Mouse (Mus musculus): ENCODE results near the gene Slc2a3. TPM values are rescaled to one million over a fixed set of nuclear protein-coding genes. Genes with fewer than 3 reads are reported as not detected.
A peak's percentile ranks its signal among the peaks of the same experiment; 100 is the strongest.
"Not testable (repeated sequence)": the region's sequence is repeated elsewhere in the genome, so short reads cannot be mapped to it uniquely, and the experiment has no call there.

The Slc2a3 gene
- polyA plus RNA-seq, 1 experiment from 2014 or later = 0.19 TPM

- POLR2A ChIA-PET = no interaction called here
- no peak for DNase-seq (ENCODE audit: low read depth, low spot score)
- CTCF ChIA-PET = no interaction called here
- in situ Hi-C loops (cut with MboI; ENCODE audit: low pct_unique_long_range_greater_than_20kb) = no loop called here
- no peaks in the 10 kb centered on the region for H3K27me3 ChIP-seq
- no peak for ATAC-seq
- TF ChIP-seq CTCF (IDR thresholded peaks at IDR 0.05) = no peak
Observed at GRCm38 (mm10) chr6:122707036-122707800, 94.2 kb downstream of the Slc2a3 start, which contains the start of gene Nanog. Gene Nanog (plus strand): TSS chr6:122707489.

- TF ChIP-seq CTCF (IDR thresholded peaks at IDR 0.05) = no peak
- no peaks in the 10 kb centered on the region for H3K27me3 ChIP-seq
- in situ Hi-C loops (cut with MboI; ENCODE audit: low pct_unique_long_range_greater_than_20kb) = no loop called here
- CTCF ChIA-PET = interaction anchor here (1.6 kb wide), 1 partner anchor 36 kb away, joined by 4 read pairs; no protein-coding TSS in a partner anchor
- DNase-seq (ENCODE audit: low read depth, low spot score) (no peak), ATAC-seq (no peak)
- POLR2A ChIA-PET = no interaction called here
Observed at GRCm38 (mm10) chr6:122706337-122706840, 95.1 kb downstream of the Slc2a3 start.

- CTCF ChIA-PET = interaction anchor here (1.1 kb wide), 1 partner anchor 34 kb away, joined by 4 read pairs; no protein-coding TSS in a partner anchor
- DNase-seq (ENCODE audit: low read depth, low spot score) = no peak
- H3K27me3 ChIP-seq = no peaks in the 10 kb centered on the region
- no peak for TF ChIP-seq CTCF (IDR thresholded peaks at IDR 0.05)
- ATAC-seq = no peak
- POLR2A ChIA-PET = no interaction called here
- in situ Hi-C loops (cut with MboI; ENCODE audit: low pct_unique_long_range_greater_than_20kb) = no loop called here
Observed at GRCm38 (mm10) chr6:122703706-122704105, 97.7 kb downstream of the Slc2a3 start.

- H3K27me3 ChIP-seq = no peaks in the 10 kb centered on the region
- DNase-seq (ENCODE audit: low read depth, low spot score) = no peak
- in situ Hi-C loops (cut with MboI; ENCODE audit: low pct_unique_long_range_greater_than_20kb) = no loop called here
- TF ChIP-seq CTCF (IDR thresholded peaks at IDR 0.05) = no peak
- POLR2A ChIA-PET = interaction anchor here (0.5 kb wide), 1 partner anchor 39 kb away, joined by 4 read pairs; no protein-coding TSS in a partner anchor
- ATAC-seq = no peak
- CTCF ChIA-PET = interaction anchor here (1.1 to 1.5 kb wide), 2 partner anchors 34 to 42 kb away, joined by 3 to 4 read pairs; no protein-coding TSS in a partner anchor
Observed at GRCm38 (mm10) chr6:122703251-122703650, 98.2 kb downstream of the Slc2a3 start.

GRCm38 (mm10) chr6:122702480-122703124 lies 98.8 kb downstream of the Slc2a3 start:
- in situ Hi-C loops (cut with MboI; ENCODE audit: low pct_unique_long_range_greater_than_20kb) = no loop called here
- POLR2A ChIA-PET = interaction anchor here (0.5 kb wide), 1 partner anchor 40 kb away, joined by 4 read pairs; no protein-coding TSS in a partner anchor
- no peak for TF ChIP-seq CTCF (IDR thresholded peaks at IDR 0.05)
- ATAC-seq (peak; percentile 89), DNase-seq (ENCODE audit: low read depth, low spot score) (peak; percentile 34)
- H3K27me3 ChIP-seq = no peaks in the 10 kb centered on the region
- CTCF ChIA-PET = interaction anchor here (1.0 to 1.7 kb wide), 4 partner anchors 18 to 42 kb away, joined by 3 to 5 read pairs (median 4); no protein-coding TSS in a partner anchor

GRCm38 (mm10) chr6:122701816-122702215 lies 99.6 kb downstream of the Slc2a3 start:
- POLR2A ChIA-PET = no interaction called here
- ATAC-seq (no peak), DNase-seq (ENCODE audit: low read depth, low spot score) (no peak)
- CTCF ChIA-PET = interaction anchor here (1.0 to 1.7 kb wide), 3 partner anchors 17 to 41 kb away, joined by 3 to 5 read pairs (median 4); no protein-coding TSS in a partner anchor
- no peaks in the 10 kb centered on the region for H3K27me3 ChIP-seq
- in situ Hi-C loops (cut with MboI; ENCODE audit: low pct_unique_long_range_greater_than_20kb) = no loop called here
- TF ChIP-seq CTCF (IDR thresholded peaks at IDR 0.05) = no peak

GRCm38 (mm10) chr6:122699628-122700027 lies 101.8 kb downstream of the Slc2a3 start:
- DNase-seq (ENCODE audit: low read depth, low spot score); CTCF ChIA-PET; H3K27me3 ChIP-seq; POLR2A ChIA-PET; ATAC-seq; in situ Hi-C loops (cut with MboI; ENCODE audit: low pct_unique_long_range_greater_than_20kb): not testable (repeated sequence)
- peak; percentile 40 for TF ChIP-seq CTCF (IDR thresholded peaks at IDR 0.05)

GRCm38 (mm10) chr6:122695398-122695797 lies 106.0 kb downstream of the Slc2a3 start:
- no peak for ATAC-seq

GRCm38 (mm10) chr6:122690082-122690481 lies 111.4 kb downstream of the Slc2a3 start:
- no peak for ATAC-seq
- POLR2A ChIA-PET = no interaction called here

More at GRCm38 (mm10) chr6:122695398-122695797, 106.0 kb downstream of the Slc2a3 start:
- no peak for DNase-seq (ENCODE audit: low read depth, low spot score)
- CTCF ChIA-PET = no interaction called here
- TF ChIP-seq CTCF (IDR thresholded peaks at IDR 0.05) = no peak
- in situ Hi-C loops (cut with MboI; ENCODE audit: low pct_unique_long_range_greater_than_20kb) = no loop called here
- POLR2A ChIA-PET = no interaction called here
- H3K27me3 ChIP-seq = no peaks in the 10 kb centered on the region

GRCm38 (mm10) chr6:122689411-122690055 lies 111.9 kb downstream of the Slc2a3 start:
- no peak for DNase-seq (ENCODE audit: low read depth, low spot score)
- TF ChIP-seq CTCF (IDR thresholded peaks at IDR 0.05) = no peak
- ATAC-seq = peak; percentile 60
- POLR2A ChIA-PET = no interaction called here
- in situ Hi-C loops (cut with MboI; ENCODE audit: low pct_unique_long_range_greater_than_20kb) = no loop called here
- CTCF ChIA-PET = no interaction called here
- no peaks in the 10 kb centered on the region for H3K27me3 ChIP-seq

More at GRCm38 (mm10) chr6:122690082-122690481, 111.4 kb downstream of the Slc2a3 start:
- in situ Hi-C loops (cut with MboI; ENCODE audit: low pct_unique_long_range_greater_than_20kb) = no loop called here
- CTCF ChIA-PET = no interaction called here
- H3K27me3 ChIP-seq = no peaks in the 10 kb centered on the region
- no peak for TF ChIP-seq CTCF (IDR thresholded peaks at IDR 0.05)
- DNase-seq (ENCODE audit: low read depth, low spot score) = no peak

Data from Patski (cell line).